Mouse (Mus musculus) 3T3-L1 (cell line): Measurements from ENCODE around the gene Gm4181.
"Not testable (repeated sequence)": the region's sequence is repeated elsewhere in the genome, so short reads cannot be mapped to it uniquely, and the experiment has no call there.

ENCODE experiments used
- DNase-seq: peaks from one replicate; pipeline ENCODE4 v3.0.0-alpha.2; 2015; ENCODE audit warnings: low read depth, low spot score

The Gm4181 gene

DNA sequence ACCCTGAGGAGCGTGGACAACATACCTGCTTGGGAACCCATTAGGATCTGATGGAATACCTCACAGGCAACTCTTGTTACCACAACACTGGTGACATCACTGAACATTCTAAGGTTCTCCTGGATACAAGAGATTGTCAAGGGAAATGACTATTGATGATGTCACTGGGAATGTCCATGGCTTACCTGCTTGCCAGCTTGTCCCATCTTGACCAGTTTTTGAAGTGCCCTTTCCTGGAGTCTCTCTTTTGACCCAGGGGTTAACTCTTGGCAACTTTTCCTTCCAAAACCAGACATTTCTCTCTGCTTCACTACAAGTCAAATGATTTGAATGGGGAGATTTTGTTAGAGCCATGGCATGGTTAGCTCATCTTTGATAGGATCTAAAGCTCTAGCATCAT, at the start of gene Gm4181:
Gene Gm4181, minus strand, starts transcription at position 101 of the 400 bp plus-strand sequence.
- DNase-seq = not testable (repeated sequence)

DNA sequence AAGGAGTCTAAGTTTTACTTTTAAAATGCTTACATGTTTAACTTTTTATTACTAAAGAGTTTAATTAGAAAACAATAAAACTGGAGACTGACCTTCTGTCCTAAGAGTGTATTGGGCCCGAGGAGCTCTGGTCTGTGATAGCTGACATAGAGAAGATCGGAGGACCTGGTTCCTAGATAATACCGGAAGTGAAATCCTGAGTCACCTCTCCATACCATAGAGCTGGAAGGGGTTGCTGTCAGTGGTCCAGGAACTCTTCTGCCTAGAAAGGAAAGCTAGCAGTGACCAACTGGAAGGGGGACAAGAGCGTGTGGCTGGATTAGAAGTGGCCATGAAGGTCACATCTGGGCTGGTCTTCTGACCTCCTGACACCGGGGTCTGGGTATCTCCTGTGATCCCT, 41.8 kb upstream of the Gm4181 start:
- no peak for DNase-seq

DNA sequence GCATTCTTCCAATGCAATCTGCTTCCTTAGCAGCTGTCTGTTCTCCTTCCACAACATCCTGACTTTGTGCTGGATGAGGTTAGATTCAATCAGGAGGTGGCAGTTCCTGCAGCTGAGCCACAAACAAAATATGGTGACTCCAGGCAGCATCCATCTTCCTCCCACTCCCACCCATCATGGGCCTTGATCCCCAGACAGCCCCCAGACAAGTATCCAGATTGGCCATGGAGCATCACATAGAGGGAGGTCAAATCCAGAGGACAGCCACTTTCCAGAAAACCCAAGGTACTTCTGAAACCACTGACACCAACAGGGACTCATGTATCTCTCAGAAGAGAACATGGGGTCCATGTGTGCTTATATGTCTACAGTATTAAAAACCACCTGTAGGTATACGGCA, 3.0 kb downstream of the Gm4181 start:
- not testable (repeated sequence) for DNase-seq

DNA sequence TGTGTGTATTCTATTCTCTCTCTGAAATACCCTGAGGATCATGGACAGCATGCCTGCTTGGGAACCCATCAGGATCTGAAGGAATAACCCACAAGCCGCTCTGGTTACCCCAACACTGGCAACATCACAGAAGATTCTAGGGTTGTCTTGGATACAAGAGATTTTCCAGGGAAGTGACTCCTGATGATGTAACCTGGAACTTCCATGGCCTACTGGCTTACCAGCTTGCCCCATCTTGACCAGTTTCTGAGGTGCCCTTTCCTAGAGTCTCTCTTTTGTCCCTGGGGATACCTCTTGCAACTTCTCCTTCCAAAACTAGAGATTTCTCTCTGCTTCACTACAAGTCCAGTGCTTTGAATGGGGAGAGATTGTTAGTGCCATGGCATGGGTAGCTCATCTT, 24.3 kb downstream of the Gm4181 start, which contains the start of gene Gm17078:
Gene Gm17078, minus strand, starts transcription at position 101 of the 400 bp plus-strand sequence.
- DNase-seq = no peak

DNA sequence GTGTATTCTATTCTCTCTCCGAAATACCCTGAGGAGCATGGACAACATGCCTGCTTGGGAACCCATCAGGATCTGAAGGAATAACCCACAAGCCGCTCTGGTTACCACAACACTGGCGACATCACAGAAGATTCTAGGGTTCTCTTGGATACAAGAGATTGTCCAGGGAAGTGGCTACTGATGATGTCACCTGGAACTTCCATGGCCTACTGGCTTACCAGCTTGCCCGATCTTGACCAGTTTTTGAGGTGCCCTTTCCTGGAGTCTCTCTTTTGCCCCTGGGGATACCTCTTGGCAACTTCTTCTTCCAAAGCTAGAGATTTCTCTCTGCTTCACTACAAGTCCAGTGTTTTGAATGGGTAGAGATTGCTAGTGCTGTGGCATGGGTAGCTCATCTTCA, 43.4 kb downstream of the Gm4181 start, which contains the start of gene Gm17174:
Gene Gm17174, minus strand, starts transcription at position 101 of the 400 bp plus-strand sequence.
- DNase-seq = not testable (repeated sequence)
